Mouse (Mus musculus) urinary bladder, postnatal 14 days (tissue): ENCODE data around the gene Rnasel.

Experiments used
- DNase-seq: peaks from one replicate; pipeline ENCODE4 v3.0.0; 2021; ENCODE audit warnings: low spot score

The Rnasel gene

GRCm38 (mm10) chr1:153749211-153749801, at the start of gene Rnasel:
Rnasel (plus strand) TSS chr1:153749426.
- peak; percentile 73 for DNase-seq

- no peak for DNase-seq
Observed at GRCm38 (mm10) chr1:153700448-153701063, 48.7 kb upstream of the Rnasel start.

- DNase-seq: no peak
Observed at GRCm38 (mm10) chr1:153701461-153701860, 47.8 kb upstream of the Rnasel start.

GRCm38 (mm10) chr1:153702166-153702852, 46.9 kb upstream of the Rnasel start:
- no peak for DNase-seq

GRCm38 (mm10) chr1:153702853-153703410, 46.3 kb upstream of the Rnasel start:
- DNase-seq: no peak

- DNase-seq: no peak
Observed at GRCm38 (mm10) chr1:153703445-153703991, 45.7 kb upstream of the Rnasel start.

- no peak for DNase-seq
Observed at GRCm38 (mm10) chr1:153704174-153704573, 45.1 kb upstream of the Rnasel start.

GRCm38 (mm10) chr1:153704996-153705395, 44.2 kb upstream of the Rnasel start:
- no peak for DNase-seq

- no peak for DNase-seq
Observed at GRCm38 (mm10) chr1:153708626-153709025, 40.6 kb upstream of the Rnasel start.

- DNase-seq: no peak
Observed at GRCm38 (mm10) chr1:153709451-153709850, 39.8 kb upstream of the Rnasel start.

- DNase-seq: no peak
Observed at GRCm38 (mm10) chr1:153711544-153712262, 37.5 kb upstream of the Rnasel start.

GRCm38 (mm10) chr1:153712633-153713032, 36.6 kb upstream of the Rnasel start:
- DNase-seq: no peak

- no peak for DNase-seq
Observed at GRCm38 (mm10) chr1:153717990-153718389, 31.2 kb upstream of the Rnasel start.

- DNase-seq: no peak
Observed at GRCm38 (mm10) chr1:153720935-153721334, 28.3 kb upstream of the Rnasel start.

- DNase-seq: no peak
Observed at GRCm38 (mm10) chr1:153721565-153722310, 27.5 kb upstream of the Rnasel start.

- DNase-seq: no peak
Observed at GRCm38 (mm10) chr1:153723426-153723825, 25.8 kb upstream of the Rnasel start.

- DNase-seq: no peak
Observed at GRCm38 (mm10) chr1:153726636-153727035, 22.6 kb upstream of the Rnasel start.

- DNase-seq: no peak
Observed at GRCm38 (mm10) chr1:153729806-153730205, 19.4 kb upstream of the Rnasel start.

- no peak for DNase-seq
Observed at GRCm38 (mm10) chr1:153730671-153731070, 18.6 kb upstream of the Rnasel start.

GRCm38 (mm10) chr1:153733181-153733580, 16.0 kb upstream of the Rnasel start:
- DNase-seq: no peak

GRCm38 (mm10) chr1:153734866-153735265, 14.4 kb upstream of the Rnasel start:
- DNase-seq: no peak
